Mouse (Mus musculus): Measurements from ENCODE around the gene Clgn. TPM values are rescaled to one million over a fixed set of nuclear protein-coding genes. Genes with fewer than 3 reads are reported as not detected.

Clgn gene
- polyA plus RNA-seq, 1 experiment from 2014 or later = 12.6 TPM

GRCm38 (mm10) chr8:83429071-83429524 is 39.4 kb downstream of the Clgn start:
- H3K9me3 ChIP-seq (replicated peaks; ENCODE audit: control insufficient read depth, low read length, poor library complexity, severe bottlenecking) = no peaks in the 10 kb centered on the region
- H3K4me3 ChIP-seq (ENCODE audit: low read depth, low read length) = no peak overlapping the region
- no peaks in the 10 kb centered on the region for H3K4me1 ChIP-seq (ENCODE audit: control insufficient read depth, insufficient read depth, low read length)
- H3K27ac ChIP-seq (ENCODE audit: low read length) = no peak overlapping the region
- no peak overlapping the region for H3K4me2 ChIP-seq (ENCODE audit: low read length)
- 63% methylated on average over 4 of the region's 4 CpGs for WGBS
- H3K27me3 ChIP-seq (ENCODE audit: control insufficient read depth, insufficient read depth, low read depth, low read length) = no peaks in the 10 kb centered on the region
- no peak for ATAC-seq
- H3K9ac ChIP-seq (ENCODE audit: low read depth, low read length) = no peak overlapping the region
- peaks cover 7% of the 10 kb centered on the region for H3K36me3 ChIP-seq (ENCODE audit: control insufficient read depth, insufficient read depth, low read length)

- Histone ChIP-seq H3K9ac (ENCODE audit: low read depth, low read length) (no peak overlapping the region), H3K4me2 (ENCODE audit: low read length) (no peak overlapping the region), H3K9me3 (replicated peaks; ENCODE audit: control insufficient read depth, low read length, poor library complexity, severe bottlenecking) (no peaks in the 10 kb centered on the region), H3K27me3 (ENCODE audit: control insufficient read depth, insufficient read depth, low read depth, low read length) (no peaks in the 10 kb centered on the region), H3K27ac (ENCODE audit: low read length) (no peak overlapping the region), H3K4me1 (ENCODE audit: control insufficient read depth, insufficient read depth, low read length) (peaks cover 16% of the 10 kb centered on the region), H3K4me3 (ENCODE audit: low read depth, low read length) (no peak overlapping the region), H3K36me3 (ENCODE audit: control insufficient read depth, insufficient read depth, low read length) (peaks cover 15% of the 10 kb centered on the region)
- WGBS = 89% methylated on average over 1 of the region's 1 CpGs
- no peak for ATAC-seq
Observed at GRCm38 (mm10) chr8:83437077-83437476, 47.4 kb downstream of the Clgn start.

GRCm38 (mm10) chr8:83441656-83442242 is 52.1 kb downstream of the Clgn start:
- H3K36me3 ChIP-seq (ENCODE audit: control insufficient read depth, insufficient read depth, low read length) = peaks cover 7% of the 10 kb centered on the region; the same call in 1 of the 2 replicates

GRCm38 (mm10) chr8:83442243-83443051 is 52.8 kb downstream of the Clgn start:
- peak overlapping the region; percentile 93 for H3K27ac ChIP-seq (ENCODE audit: low read length)
- peak; percentile 100 for ATAC-seq
- H3K9ac ChIP-seq (ENCODE audit: low read depth, low read length) = peak overlapping the region; percentile 94
- H3K36me3 ChIP-seq (ENCODE audit: control insufficient read depth, insufficient read depth, low read length) = 0 out of 2 replicates have a peak, but pooled peaks cover 3% of the 10 kb centered on the region
- 0 out of 2 replicates have a peak, but pooled peaks cover 2% of the 10 kb centered on the region for H3K9me3 ChIP-seq (replicated peaks; ENCODE audit: control insufficient read depth, low read length, poor library complexity, severe bottlenecking)
- peak overlapping the region; percentile 83 for H3K4me2 ChIP-seq (ENCODE audit: low read length)
- peaks cover 21% of the 10 kb centered on the region for H3K4me1 ChIP-seq (ENCODE audit: control insufficient read depth, insufficient read depth, low read length)
- peak overlapping the region; percentile 86 for H3K4me3 ChIP-seq (ENCODE audit: low read depth, low read length)
- under 1% methylated on average over 62 of the region's 64 CpGs for WGBS
- H3K27me3 ChIP-seq (ENCODE audit: control insufficient read depth, insufficient read depth, low read depth, low read length) = no peaks in the 10 kb centered on the region

More at GRCm38 (mm10) chr8:83441656-83442242, 52.1 kb downstream of the Clgn start:
- ATAC-seq = no peak; the same call in 1 of the 2 replicates
- peak overlapping the region; percentile 94 for H3K9ac ChIP-seq (ENCODE audit: low read depth, low read length)
- H3K4me2 ChIP-seq (ENCODE audit: low read length) = peak overlapping the region; percentile 83
- H3K27ac ChIP-seq (ENCODE audit: low read length) = peak overlapping the region; percentile 93
- H3K9me3 ChIP-seq (replicated peaks; ENCODE audit: control insufficient read depth, low read length, poor library complexity, severe bottlenecking) = 0 out of 2 replicates have a peak, but pooled peaks cover 2% of the 10 kb centered on the region
- WGBS = under 1% methylated on average over 29 of the region's 29 CpGs
- peaks cover 21% of the 10 kb centered on the region for H3K4me1 ChIP-seq (ENCODE audit: control insufficient read depth, insufficient read depth, low read length)
- no peaks in the 10 kb centered on the region for H3K27me3 ChIP-seq (ENCODE audit: control insufficient read depth, insufficient read depth, low read depth, low read length)
- H3K4me3 ChIP-seq (ENCODE audit: low read depth, low read length) = peak overlapping the region; percentile 86

GRCm38 (mm10) chr8:83443052-83443400 is 53.4 kb downstream of the Clgn start:
- Histone ChIP-seq H3K4me2 (ENCODE audit: low read length) (peak overlapping the region; percentile 58), H3K4me1 (ENCODE audit: control insufficient read depth, insufficient read depth, low read length) (peaks cover 21% of the 10 kb centered on the region), H3K9me3 (replicated peaks; ENCODE audit: control insufficient read depth, low read length, poor library complexity, severe bottlenecking) (0 out of 2 replicates have a peak, but pooled peaks cover 2% of the 10 kb centered on the region), H3K9ac (ENCODE audit: low read depth, low read length) (peak overlapping the region; percentile 68), H3K27ac (ENCODE audit: low read length) (peak overlapping the region; percentile 87), H3K36me3 (ENCODE audit: control insufficient read depth, insufficient read depth, low read length) (no peaks in the 10 kb centered on the region), H3K27me3 (ENCODE audit: control insufficient read depth, insufficient read depth, low read depth, low read length) (no peaks in the 10 kb centered on the region), H3K4me3 (ENCODE audit: low read depth, low read length) (peak overlapping the region; percentile 86)
- 19% methylated on average over 5 of the region's 5 CpGs for WGBS
- ATAC-seq = peak; percentile 21; the same call in 1 of the 2 replicates

GRCm38 (mm10) chr8:83449960-83450359 is 60.3 kb downstream of the Clgn start:
- Histone ChIP-seq H3K9me3 (replicated peaks; ENCODE audit: control insufficient read depth, low read length, poor library complexity, severe bottlenecking) (0 out of 2 replicates have a peak, but pooled peaks cover 2% of the 10 kb centered on the region), H3K4me3 (ENCODE audit: low read depth, low read length) (no peak overlapping the region), H3K4me2 (ENCODE audit: low read length) (no peak overlapping the region), H3K4me1 (ENCODE audit: control insufficient read depth, insufficient read depth, low read length) (no peaks in the 10 kb centered on the region), H3K36me3 (ENCODE audit: control insufficient read depth, insufficient read depth, low read length) (no peaks in the 10 kb centered on the region), H3K9ac (ENCODE audit: low read depth, low read length) (no peak overlapping the region), H3K27ac (ENCODE audit: low read length) (no peak overlapping the region), H3K27me3 (ENCODE audit: control insufficient read depth, insufficient read depth, low read depth, low read length) (no peaks in the 10 kb centered on the region)
- 69% methylated on average over 1 of the region's 1 CpGs for WGBS
- no peak for ATAC-seq

- H3K27ac ChIP-seq (ENCODE audit: low read length) = no peak overlapping the region
- no peak overlapping the region for H3K4me2 ChIP-seq (ENCODE audit: low read length)
- ATAC-seq = no peak; the same call in 1 of the 2 replicates
- no peak overlapping the region for H3K9ac ChIP-seq (ENCODE audit: low read depth, low read length)
- 16% methylated on average over 3 of the region's 3 CpGs for WGBS
- H3K4me3 ChIP-seq (ENCODE audit: low read depth, low read length) = no peak overlapping the region
- 0 out of 2 replicates have a peak, but pooled peaks cover 2% of the 10 kb centered on the region for H3K9me3 ChIP-seq (replicated peaks; ENCODE audit: control insufficient read depth, low read length, poor library complexity, severe bottlenecking)
- no peaks in the 10 kb centered on the region for H3K36me3 ChIP-seq (ENCODE audit: control insufficient read depth, insufficient read depth, low read length)
- H3K4me1 ChIP-seq (ENCODE audit: control insufficient read depth, insufficient read depth, low read length) = no peaks in the 10 kb centered on the region
- H3K27me3 ChIP-seq (ENCODE audit: control insufficient read depth, insufficient read depth, low read depth, low read length) = no peaks in the 10 kb centered on the region
Observed at GRCm38 (mm10) chr8:83451056-83451455, 61.4 kb downstream of the Clgn start.

- 57% methylated on average over 6 of the region's 6 CpGs for WGBS
- ATAC-seq = no peak
Observed at GRCm38 (mm10) chr8:83457121-83457520, 67.5 kb downstream of the Clgn start.

GRCm38 (mm10) chr8:83458222-83458621 is 68.6 kb downstream of the Clgn start, which contains the start of gene Scoc:
Gene Scoc (minus strand): TSS chr8:83458391.
- no peaks in the 10 kb centered on the region for H3K27me3 ChIP-seq (ENCODE audit: control insufficient read depth, insufficient read depth, low read depth, low read length)
- H3K36me3 ChIP-seq (ENCODE audit: control insufficient read depth, insufficient read depth, low read length) = no peaks in the 10 kb centered on the region
- no peak within 1 kb of the TSS for H3K4me3 ChIP-seq (ENCODE audit: low read depth, low read length)
- H3K27ac ChIP-seq (ENCODE audit: low read length) = no peak within 1 kb of the TSS
- no peak for ATAC-seq
- no peak within 1 kb of the TSS for H3K4me2 ChIP-seq (ENCODE audit: low read length)
- no peaks in the 10 kb centered on the region for H3K9me3 ChIP-seq (replicated peaks; ENCODE audit: control insufficient read depth, low read length, poor library complexity, severe bottlenecking)
- H3K4me1 ChIP-seq (ENCODE audit: control insufficient read depth, insufficient read depth, low read length) = no peaks in the 10 kb centered on the region
- WGBS = 85% methylated on average over 14 of the region's 14 CpGs
- no peak within 1 kb of the TSS for H3K9ac ChIP-seq (ENCODE audit: low read depth, low read length)

More at GRCm38 (mm10) chr8:83457121-83457520, 67.5 kb downstream of the Clgn start:
- no peaks in the 10 kb centered on the region for H3K4me1 ChIP-seq (ENCODE audit: control insufficient read depth, insufficient read depth, low read length)
- no peak overlapping the region for H3K9ac ChIP-seq (ENCODE audit: low read depth, low read length)
- H3K27ac ChIP-seq (ENCODE audit: low read length) = no peak overlapping the region
- H3K27me3 ChIP-seq (ENCODE audit: control insufficient read depth, insufficient read depth, low read depth, low read length) = no peaks in the 10 kb centered on the region
- H3K4me3 ChIP-seq (ENCODE audit: low read depth, low read length) = no peak overlapping the region
- no peaks in the 10 kb centered on the region for H3K36me3 ChIP-seq (ENCODE audit: control insufficient read depth, insufficient read depth, low read length)
- no peak overlapping the region for H3K4me2 ChIP-seq (ENCODE audit: low read length)
- no peaks in the 10 kb centered on the region for H3K9me3 ChIP-seq (replicated peaks; ENCODE audit: control insufficient read depth, low read length, poor library complexity, severe bottlenecking)

All from midbrain, embryonic 16.5 days (tissue).